Mouse (Mus musculus): ENCODE data around the gene Sh2d2a.

- TF ChIP-seq NANOG (IDR thresholded peaks at IDR 0.05; ENCODE audit: borderline replicate concordance, low read length) (no peak), CTCF (conservative IDR thresholded peaks at IDR 0.05; ENCODE audit: low read length) (no peak)
Observed at GRCm38 (mm10) chr3:87884708-87885251, 38.2 kb downstream of the Sh2d2a start.
